Mouse (Mus musculus) megakaryocyte, embryonic 14.5 days (primary cell): Measurements from ENCODE around the gene Dio3.

ENCODE experiments used
- FLI1 ChIP-seq: IDR thresholded peaks from 2 replicates; pipeline ENCODE4 v1.6.1; 2012; ENCODE audit warnings: low read length, inconsistent platforms, mixed read lengths
- GATA1 ChIP-seq: IDR thresholded peaks from 3 replicates; pipeline ENCODE4 v1.6.1; 2012; ENCODE audit warnings: mixed read lengths, low read length, inconsistent platforms, borderline replicate concordance

DNA sequence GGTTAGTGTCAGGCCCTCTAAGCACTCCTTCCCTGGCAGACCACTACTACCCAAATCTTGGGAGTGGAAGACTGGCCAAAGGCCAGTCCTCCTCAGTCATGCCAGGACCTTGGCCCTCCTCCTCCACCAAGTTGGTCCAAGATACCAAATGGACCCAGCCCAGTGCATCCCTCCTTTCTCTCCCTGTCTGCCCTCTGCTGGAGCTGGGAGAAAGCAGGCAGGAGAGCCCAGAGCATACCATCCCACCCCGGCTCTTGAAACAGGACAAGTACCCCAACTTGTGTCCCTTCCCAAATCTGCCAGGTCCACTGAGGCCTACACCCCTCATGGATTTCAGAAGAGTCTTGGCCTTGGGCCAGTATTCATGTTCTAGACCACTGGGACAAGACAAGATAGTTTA is 2.8 kb upstream of the Dio3 start:
- TF ChIP-seq GATA1 (no peak), FLI1 (no peak)
